Mouse (Mus musculus) myocyte (in vitro differentiated cells): ENCODE data around the gene Tnik. TPM values are rescaled to one million over a fixed set of nuclear protein-coding genes. Genes with fewer than 3 reads are reported as not detected.

Source experiments
- H3K27me3 ChIP-seq: one replicate; pipeline ENCODE4 v1.6.1; 2011; ENCODE audit not compliant: control insufficient read depth, insufficient read depth, insufficient read length
- H3K36me3 ChIP-seq: one replicate; pipeline ENCODE4 v1.6.1; 2011; ENCODE audit not compliant: control insufficient read depth, insufficient read depth
- H3K4me2 ChIP-seq: one replicate; pipeline ENCODE4 v1.6.1; 2011; ENCODE audit warnings: low read depth, control low read depth
- H3K4me3 ChIP-seq: one replicate; pipeline ENCODE4 v1.5.1; 2011; ENCODE audit warnings: mild to moderate bottlenecking, control low read depth, moderate library complexity
- H3K79me2 ChIP-seq: one replicate; pipeline ENCODE4 v1.6.1; 2011; ENCODE audit not compliant: control insufficient read depth, insufficient read depth
- H3ac ChIP-seq: one replicate; pipeline ENCODE4 v1.6.1; 2011; ENCODE audit not compliant: control insufficient read depth, insufficient read length
- CEBPB ChIP-seq: IDR thresholded peaks from 2 replicates; pipeline ENCODE4 v1.6.1; 2011; ENCODE audit warnings: mild to moderate bottlenecking, moderate library complexity; ENCODE audit not compliant: poor library complexity, insufficient read depth, severe bottlenecking
- E2F4 ChIP-seq: IDR thresholded peaks from one replicate; pipeline ENCODE4 v1.6.1; 2011; ENCODE audit warnings: mild to moderate bottlenecking, control low read depth, moderate library complexity; ENCODE audit not compliant: insufficient read depth
- MAX ChIP-seq: IDR thresholded peaks from one replicate; pipeline ENCODE4 v1.6.1; 2011; ENCODE audit warnings: low read depth, mild to moderate bottlenecking, control low read depth
- MYOD1 ChIP-seq, 3 experiments: IDR thresholded peaks; one replicate each; pipeline ENCODE4 v1.6.1; 2011; ENCODE audit warnings: control low read depth in 2 of 3, low read depth in 2 of 3, mild to moderate bottlenecking in 2 of 3, moderate library complexity in 1 of 3; ENCODE audit not compliant: insufficient read length in 2 of 3, control insufficient read depth in 1 of 3
- MYOG ChIP-seq, 3 experiments: IDR thresholded peaks; one replicate each; pipeline ENCODE4 v1.6.1; 2011; ENCODE audit warnings: control low read depth in 2 of 3, low read depth in 2 of 3, mild to moderate bottlenecking in 2 of 3; ENCODE audit not compliant: insufficient read length in 2 of 3, control insufficient read depth in 1 of 3, insufficient read depth in 1 of 3
- POLR2A ChIP-seq: IDR thresholded peaks from one replicate; pipeline ENCODE4 v1.6.1; 2011; ENCODE audit warnings: low read depth, mild to moderate bottlenecking, control low read depth, moderate library complexity; ENCODE audit not compliant: insufficient read length
- POLR2AphosphoS2 ChIP-seq: IDR thresholded peaks from one replicate; pipeline ENCODE4 v1.6.1; 2011; ENCODE audit warnings: low read depth, control low read depth; ENCODE audit not compliant: insufficient read length
- REST ChIP-seq: IDR thresholded peaks from one replicate; pipeline ENCODE4 v1.6.1; 2011; ENCODE audit warnings: mild to moderate bottlenecking, control low read depth, moderate library complexity; ENCODE audit not compliant: insufficient read depth, insufficient read length
- SRF ChIP-seq: IDR thresholded peaks from one replicate; pipeline ENCODE4 v1.6.1; 2011; ENCODE audit warnings: low read depth; ENCODE audit not compliant: control insufficient read depth, insufficient read length
- TCF12 ChIP-seq: IDR thresholded peaks from one replicate; pipeline ENCODE4 v1.6.1; 2011; ENCODE audit warnings: mild to moderate bottlenecking, control low read depth; ENCODE audit not compliant: poor library complexity, insufficient read depth, severe bottlenecking
- TCF3 ChIP-seq: IDR thresholded peaks from one replicate; pipeline ENCODE4 v1.6.1; 2011; ENCODE audit warnings: low read depth, control low read depth; ENCODE audit not compliant: insufficient read length
- USF1 ChIP-seq: IDR thresholded peaks from one replicate; pipeline ENCODE4 v1.6.1; 2011; ENCODE audit warnings: low read depth, mild to moderate bottlenecking, control low read depth, moderate library complexity
- polyA plus RNA-seq: library from polyadenylated mRNA; unstranded; fragments of >200 nt; fragmentation: generic; extraction: Trizol; gene quantifications from one replicate; pipeline ENCODE4 v1.2.1, GENCODE M21; 2012; ENCODE audit warnings: missing spikeins

Tnik gene
- polyA plus RNA-seq, 1 experiment: 1.8 TPM

GRCm38 (mm10) chr3:28682411-28682810 is 419.4 kb downstream of the Tnik start:
- H3K27me3 ChIP-seq: peaks cover 12% of the 10 kb centered on the region
- no peak overlapping the region for H3ac ChIP-seq
- TF ChIP-seq TCF3 (no peak), USF1 (no peak), POLR2A (no peak), MYOG (IDR thresholded peaks at IDR 0.05; ENCODE audit: control insufficient read depth in 1 of 3, insufficient read depth in 1 of 3, insufficient read length in 2 of 3, low read depth in 2 of 3) (no peak), POLR2AphosphoS2 (no peak), E2F4 (no peak), TCF12 (no peak)
- no peak overlapping the region for H3K4me3 ChIP-seq
- H3K4me2 ChIP-seq: no peak overlapping the region
- H3K36me3 ChIP-seq: no peaks in the 10 kb centered on the region
- H3K79me2 ChIP-seq: no peaks in the 10 kb centered on the region

GRCm38 (mm10) chr3:28685510-28685909 is 422.5 kb downstream of the Tnik start:
- no peak overlapping the region for H3ac ChIP-seq
- peaks cover 12% of the 10 kb centered on the region for H3K27me3 ChIP-seq
- H3K79me2 ChIP-seq: no peaks in the 10 kb centered on the region
- no peak overlapping the region for H3K4me2 ChIP-seq
- no peak for TF ChIP-seq TCF3
- no peak for TF ChIP-seq POLR2A
- no peaks in the 10 kb centered on the region for H3K36me3 ChIP-seq
- no peak overlapping the region for H3K4me3 ChIP-seq

- Histone ChIP-seq H3K79me2 (no peaks in the 10 kb centered on the region), H3ac (no peak overlapping the region), H3K36me3 (no peaks in the 10 kb centered on the region), H3K4me3 (no peak overlapping the region), H3K27me3 (peaks cover 15% of the 10 kb centered on the region), H3K4me2 (no peak overlapping the region)
- TF ChIP-seq POLR2AphosphoS2 (no peak), USF1 (no peak), TCF3 (no peak), MYOG (IDR thresholded peaks at IDR 0.05; ENCODE audit: control insufficient read depth in 1 of 3, insufficient read depth in 1 of 3, insufficient read length in 2 of 3, low read depth in 2 of 3) (no peak), E2F4 (no peak), SRF (no peak), POLR2A (no peak), MAX (no peak), CEBPB (no peak), TCF12 (no peak), MYOD1 (IDR thresholded peaks at IDR 0.05; ENCODE audit: control insufficient read depth in 1 of 3, insufficient read length in 2 of 3, low read depth in 2 of 3) (no peak), REST (no peak)
Observed at GRCm38 (mm10) chr3:28694811-28695210, 431.8 kb downstream of the Tnik start.

GRCm38 (mm10) chr3:28695608-28696007 is 432.6 kb downstream of the Tnik start:
- no peaks in the 10 kb centered on the region for H3K79me2 ChIP-seq

GRCm38 (mm10) chr3:28696162-28696561 is 433.1 kb downstream of the Tnik start:
- no peaks in the 10 kb centered on the region for H3K79me2 ChIP-seq
- H3K36me3 ChIP-seq: no peaks in the 10 kb centered on the region
- peaks cover 15% of the 10 kb centered on the region for H3K27me3 ChIP-seq
- no peak overlapping the region for H3K4me2 ChIP-seq
- H3ac ChIP-seq: no peak overlapping the region
- H3K4me3 ChIP-seq: no peak overlapping the region
- TF ChIP-seq USF1: no peak
- no peak for TF ChIP-seq TCF12
- TF ChIP-seq POLR2AphosphoS2: no peak

More at GRCm38 (mm10) chr3:28695608-28696007, 432.6 kb downstream of the Tnik start:
- H3K4me3 ChIP-seq: no peak overlapping the region
- H3K36me3 ChIP-seq: no peaks in the 10 kb centered on the region
- no peak overlapping the region for H3ac ChIP-seq
- H3K4me2 ChIP-seq: no peak overlapping the region
- no peak for TF ChIP-seq CEBPB
- TF ChIP-seq SRF: no peak
- TF ChIP-seq REST: no peak
- no peak for TF ChIP-seq E2F4
- H3K27me3 ChIP-seq: peaks cover 15% of the 10 kb centered on the region

GRCm38 (mm10) chr3:28697797-28698196 is 434.8 kb downstream of the Tnik start, which contains the start of gene Slc2a2:
Gene Slc2a2 (plus strand): TSS chr3:28697903.
- Histone ChIP-seq H3ac (no peak within 1 kb of the TSS), H3K4me2 (no peak within 1 kb of the TSS), H3K79me2 (no peaks in the 10 kb centered on the region), H3K4me3 (no peak within 1 kb of the TSS), H3K36me3 (no peaks in the 10 kb centered on the region), H3K27me3 (peaks cover 15% of the 10 kb centered on the region)
- TF ChIP-seq POLR2A (no peak), REST (no peak), POLR2AphosphoS2 (no peak), MYOG (IDR thresholded peaks at IDR 0.05; ENCODE audit: control insufficient read depth in 1 of 3, insufficient read depth in 1 of 3, insufficient read length in 2 of 3, low read depth in 2 of 3) (no peak), TCF12 (no peak), USF1 (no peak), CEBPB (no peak), TCF3 (no peak), SRF (no peak), MAX (no peak), MYOD1 (IDR thresholded peaks at IDR 0.05; ENCODE audit: control insufficient read depth in 1 of 3, insufficient read length in 2 of 3, low read depth in 2 of 3) (no peak)
